Mouse (Mus musculus) regulatory T cell (primary cell): Measurements from ENCODE around the gene Peg10.

Experiments used
- in situ Hi-C: fragments of 300-600 bp; cut with MboI, MseI; formaldehyde crosslinking; loops from one replicate; pipeline ENCODE4 v1.15.1; 2025; ENCODE audit warnings: high pct_unique_total_duplicates

The Peg10 gene

GRCm38 (mm10) chr6:4746696-4747439 lies at the start of gene Peg10, which contains the start of gene Sgce:
TSS of gene Peg10 (plus strand) at chr6:4747306.
TSS of gene Sgce (minus strand) at chr6:4747207.
- in situ Hi-C loops: no loop called here

GRCm38 (mm10) chr6:4701641-4702040 lies 45.5 kb upstream of the Peg10 start:
- in situ Hi-C loops: no loop called here

DNA sequence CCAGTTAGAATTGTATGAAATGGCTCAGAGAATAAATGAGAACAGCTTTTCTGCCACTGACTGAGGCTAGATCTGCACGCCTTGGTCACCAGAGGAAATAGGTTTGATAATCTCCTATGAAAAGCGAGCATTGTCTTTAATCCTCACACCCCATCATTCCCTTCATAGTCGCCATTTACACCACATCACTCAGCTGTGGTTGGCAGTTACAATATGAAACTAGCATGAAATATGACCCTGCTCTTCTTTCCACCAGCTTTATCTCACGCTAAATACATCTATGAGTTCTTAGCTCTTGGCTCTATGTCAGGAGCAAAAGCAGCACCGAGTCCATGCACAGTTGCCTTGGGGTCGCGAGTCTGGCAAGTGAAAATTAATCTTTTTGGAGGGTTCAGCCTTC lies 43.2 kb upstream of the Peg10 start:
- in situ Hi-C loops: no loop called here

GRCm38 (mm10) chr6:4706415-4706814 lies 40.7 kb upstream of the Peg10 start:
- in situ Hi-C loops: no loop called here

DNA sequence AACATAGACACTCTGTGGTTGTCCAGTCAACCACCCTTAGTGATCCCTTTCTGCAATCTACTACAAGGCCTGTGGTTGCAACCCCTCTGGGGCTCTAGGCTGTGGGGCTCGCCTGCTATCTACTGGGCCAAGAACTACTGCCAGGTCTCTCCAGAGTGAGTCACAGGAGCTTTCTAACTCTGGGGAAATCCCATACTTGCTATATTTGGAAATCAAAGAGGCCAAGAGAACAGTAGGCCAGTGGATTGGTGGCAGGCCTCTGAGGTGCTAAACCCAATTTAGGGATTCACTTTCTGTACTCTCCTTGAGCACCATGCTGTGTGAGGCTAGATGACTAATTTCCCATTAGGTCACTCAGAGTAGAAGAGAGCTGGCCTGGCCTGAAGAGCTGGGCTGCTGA lies 38.1 kb upstream of the Peg10 start:
- in situ Hi-C loops: no loop called here

GRCm38 (mm10) chr6:4716171-4716570 lies 30.9 kb upstream of the Peg10 start:
- in situ Hi-C loops: no loop called here

GRCm38 (mm10) chr6:4717344-4717743 lies 29.8 kb upstream of the Peg10 start:
- in situ Hi-C loops: no loop called here

- in situ Hi-C loops: no loop called here
Measured at GRCm38 (mm10) chr6:4722142-4722541, 25.0 kb upstream of the Peg10 start.

GRCm38 (mm10) chr6:4722739-4723138 lies 24.4 kb upstream of the Peg10 start:
- in situ Hi-C loops: no loop called here

GRCm38 (mm10) chr6:4723998-4724757 lies 22.9 kb upstream of the Peg10 start:
- in situ Hi-C loops: no loop called here

GRCm38 (mm10) chr6:4728305-4728704 lies 18.8 kb upstream of the Peg10 start:
- in situ Hi-C loops: no loop called here

- in situ Hi-C loops: no loop called here
Measured at GRCm38 (mm10) chr6:4731675-4732074, 15.4 kb upstream of the Peg10 start.

DNA sequence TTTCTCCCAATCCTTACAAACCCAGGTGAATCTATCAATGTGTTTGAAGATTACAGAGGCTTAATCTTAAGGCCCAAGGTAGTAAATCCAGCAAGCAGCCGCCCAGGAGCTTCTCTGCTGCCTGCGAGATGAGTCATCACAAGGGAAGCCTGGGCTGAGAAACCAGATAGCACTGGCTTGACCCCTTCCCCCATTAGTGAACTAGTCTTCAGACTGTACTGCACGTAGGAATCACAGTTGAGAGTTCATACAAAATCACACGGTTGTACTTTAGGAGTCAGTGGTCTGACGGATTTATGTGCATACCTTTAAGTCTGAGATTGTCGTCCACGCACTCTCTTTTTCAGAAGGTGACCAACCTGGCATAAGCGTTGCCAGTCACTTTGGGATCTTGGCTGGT lies 13.9 kb upstream of the Peg10 start:
- in situ Hi-C loops: no loop called here

DNA sequence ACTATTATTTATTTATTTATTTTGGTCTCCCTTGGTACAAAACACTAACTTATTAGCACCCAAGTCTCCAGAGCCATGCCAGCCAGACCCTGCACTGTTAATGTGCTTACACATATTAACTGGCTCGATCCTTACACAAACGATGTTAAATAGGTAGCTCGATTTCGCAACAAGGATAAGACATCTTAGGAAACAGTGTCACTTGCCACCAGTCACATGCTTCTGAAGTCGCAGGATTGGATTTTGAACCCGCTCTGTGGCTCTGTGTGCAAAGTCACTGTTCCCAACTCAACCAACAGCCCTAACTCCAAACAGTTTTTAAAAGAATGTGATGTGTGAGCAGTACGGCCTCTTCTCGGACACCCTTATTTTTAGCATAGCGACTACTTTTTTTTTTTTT lies 10.7 kb upstream of the Peg10 start:
- in situ Hi-C loops: no loop called here

DNA sequence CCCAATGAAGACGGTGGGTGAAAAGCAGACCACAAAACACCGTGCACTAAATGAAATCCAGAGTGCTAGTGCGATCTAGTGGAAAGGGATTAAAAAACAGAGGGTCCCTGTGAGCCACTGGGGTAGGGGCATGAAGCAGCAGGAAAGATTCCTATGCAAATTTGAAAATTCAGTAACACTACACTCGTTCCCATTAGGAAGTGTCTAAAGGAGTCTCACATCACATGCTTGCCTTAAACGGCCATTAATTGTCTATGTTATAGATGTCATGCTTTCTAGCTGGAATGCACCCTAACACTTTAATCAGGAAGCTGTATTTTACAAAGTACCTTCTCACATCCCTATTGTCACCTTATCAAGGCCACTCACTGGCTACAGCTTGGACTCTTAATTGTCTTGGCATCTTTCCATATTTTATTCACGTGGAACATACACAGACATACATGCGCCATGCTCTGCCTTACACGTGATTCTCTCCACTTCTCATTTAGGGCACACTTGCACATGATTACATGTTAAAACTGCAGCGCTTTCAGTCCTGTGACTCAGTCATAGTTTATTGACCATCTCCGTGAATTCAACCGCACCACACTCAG lies 9.0 kb upstream of the Peg10 start:
- in situ Hi-C loops: no loop called here

- in situ Hi-C loops: no loop called here
Measured at GRCm38 (mm10) chr6:4738717-4739116, 8.4 kb upstream of the Peg10 start.

GRCm38 (mm10) chr6:4739522-4740355 lies 7.4 kb upstream of the Peg10 start:
- in situ Hi-C loops: no loop called here

- in situ Hi-C loops: no loop called here
Measured at GRCm38 (mm10) chr6:4740511-4740910, 6.6 kb upstream of the Peg10 start.

GRCm38 (mm10) chr6:4746036-4746695 lies 940 bp upstream of the Peg10 start:
- in situ Hi-C loops: no loop called here

DNA sequence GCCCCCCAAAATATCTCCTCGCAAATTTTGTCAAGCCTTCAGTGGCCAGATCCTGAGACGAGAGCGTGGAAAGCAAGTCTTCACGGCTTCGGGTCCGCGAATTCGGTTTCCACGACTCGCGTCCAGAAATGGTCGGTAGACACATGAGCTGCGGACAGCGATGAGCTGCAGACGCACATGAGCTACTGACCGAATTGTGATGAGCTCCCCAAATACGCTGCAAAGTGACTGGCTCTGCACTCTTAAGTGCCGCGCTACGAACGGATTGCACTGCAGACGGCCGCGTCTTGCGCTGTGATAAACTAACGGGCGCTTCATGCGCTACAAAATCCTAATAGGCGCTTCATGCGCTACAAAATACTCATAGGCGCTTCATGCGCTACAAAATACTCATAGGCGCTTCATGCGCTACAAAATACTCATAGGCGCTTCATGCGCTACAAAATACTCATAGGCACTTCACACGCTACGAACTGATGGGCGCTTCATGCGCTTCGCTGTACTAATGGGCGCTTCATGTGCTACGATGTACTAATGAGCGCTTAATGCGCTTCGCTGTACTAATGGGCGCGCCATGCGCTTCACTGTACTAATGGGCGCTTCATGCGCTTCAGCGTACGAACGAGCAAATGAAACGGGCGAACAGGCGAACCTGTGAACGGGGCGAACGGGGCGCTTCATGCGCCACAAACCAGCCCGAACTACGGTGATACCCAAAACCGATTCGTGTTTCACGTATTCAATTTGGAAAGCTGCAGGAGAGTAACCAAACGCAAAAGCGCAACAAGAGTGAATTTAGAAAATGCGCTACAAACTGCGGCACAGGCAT lies 785 bp downstream of the Peg10 start:
- in situ Hi-C loops: no loop called here
